Mouse (Mus musculus) hematopoietic multipotent progenitor cell, adult 10-12 weeks (in vitro differentiated cells): ENCODE results near the gene Cd244a. TPM values are rescaled to one million over a fixed set of nuclear protein-coding genes. Genes with fewer than 3 reads are reported as not detected.

ENCODE experiments used
- polyA plus RNA-seq: library from polyadenylated mRNA; stranded (reverse); fragments of >175 nt; gene quantifications from 2 replicates; pipeline ENCODE4 v1.2.3, GENCODE M21; 2012; ENCODE audit warnings: low replicate concordance

Cd244a gene
- polyA plus RNA-seq = 1.1 and 1.5 TPM in 2 replicates

DNA sequence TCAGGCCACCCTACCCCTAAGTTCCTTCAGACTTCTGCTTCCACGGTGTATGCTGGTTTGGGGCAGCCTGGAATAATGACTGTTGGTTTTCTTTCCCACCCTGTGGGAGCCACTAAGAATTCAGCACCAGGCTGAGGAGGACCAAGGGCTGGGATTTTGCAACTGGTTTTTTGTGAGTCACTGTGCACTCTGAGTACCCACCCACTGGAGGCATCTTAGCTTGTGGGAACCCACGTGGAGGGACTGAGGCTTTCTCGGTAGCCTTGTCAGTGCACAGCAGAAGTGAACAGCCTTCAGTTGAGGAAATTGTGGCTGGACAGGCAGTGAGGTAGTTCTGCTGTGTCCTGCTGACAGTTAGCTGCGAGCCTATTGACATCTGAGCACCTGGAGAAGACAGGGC lies at the start of gene Cd244a:
Gene Cd244a, plus strand, starts transcription at position 296 of the 400 bp plus-strand sequence.

DNA sequence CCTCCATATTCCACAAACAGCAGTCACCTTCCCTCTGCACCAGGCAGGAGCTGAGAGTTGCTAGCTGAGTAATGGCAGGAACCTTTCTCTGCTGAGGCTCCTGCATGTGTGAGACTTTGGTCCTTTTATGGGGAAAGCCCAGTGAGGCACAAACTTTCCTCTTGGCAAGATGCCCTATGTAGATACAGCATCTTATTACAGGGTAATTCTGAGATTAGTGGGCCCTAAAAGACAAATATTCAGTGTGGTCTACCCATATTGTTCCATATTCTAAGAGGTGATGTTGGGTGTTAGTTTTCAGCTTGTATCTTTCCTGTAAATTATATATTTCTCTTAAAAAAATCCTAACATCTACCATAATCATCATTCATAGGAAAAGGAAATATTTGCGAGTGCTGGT lies 23.8 kb upstream of the Cd244a start, which contains the start of gene Itln1:
Gene Itln1, minus strand, starts transcription at position 101 of the 400 bp plus-strand sequence.

DNA sequence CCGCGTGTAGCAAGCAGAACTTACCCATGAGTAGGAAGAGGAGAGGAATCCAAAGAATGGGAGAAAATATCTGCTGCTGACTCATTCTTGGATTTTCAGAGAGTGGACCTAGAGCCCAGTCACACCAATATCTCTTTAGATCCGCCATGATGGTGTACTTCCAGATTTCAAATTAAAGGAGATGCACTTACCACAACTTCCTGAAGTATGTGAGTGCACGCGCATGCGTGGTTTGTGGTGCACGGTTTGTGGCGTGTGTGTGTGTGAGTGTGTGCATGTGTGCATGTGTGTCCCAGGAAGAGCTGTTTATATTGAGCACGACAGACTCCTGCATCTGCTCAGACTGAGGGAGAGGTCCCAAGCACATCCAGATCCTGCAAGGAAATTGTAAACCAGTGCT lies 48.2 kb downstream of the Cd244a start, which contains the start of gene Ly9:
Gene Ly9, minus strand, starts transcription at position 235 of the 400 bp plus-strand sequence.

DNA sequence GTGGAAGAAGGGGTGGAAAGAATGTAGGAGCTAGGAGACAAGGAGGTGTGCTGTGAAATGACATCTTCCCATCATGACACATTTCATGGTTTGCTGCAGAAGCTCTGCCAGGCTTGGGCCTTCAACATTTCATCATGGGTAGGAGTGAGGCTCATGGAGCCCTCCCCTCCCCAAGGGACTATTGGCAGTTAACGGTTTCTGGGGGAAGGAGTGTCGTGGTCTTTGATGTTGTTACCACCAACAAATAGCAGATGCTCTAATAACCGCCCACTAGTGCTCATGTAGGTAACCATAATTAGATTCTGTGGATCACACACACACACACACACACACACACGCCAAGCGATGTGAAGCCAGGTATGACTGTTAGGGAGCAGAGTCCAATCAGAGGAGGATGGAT lies 93.7 kb downstream of the Cd244a start, which contains the start of gene Slamf7:
Gene Slamf7, minus strand, starts transcription at position 302 of the 400 bp plus-strand sequence.

Other genes with a start within 250 kb of the Cd244a start
- 11.6 and 25.3 TPM in 2 replicates for gene Dedd, start 230.0 kb upstream of the Cd244a start, polyA plus RNA-seq
- gene Nit1, start 213.5 kb upstream of the Cd244a start, polyA plus RNA-seq = 9.5 and 14.3 TPM in 2 replicates
- gene Pfdn2, start 213.5 kb upstream of the Cd244a start, polyA plus RNA-seq = 6.8 and 10.4 TPM in 2 replicates
- 0.44 and 0.99 TPM in 2 replicates for gene Klhdc9, start 198.4 kb upstream of the Cd244a start, polyA plus RNA-seq
- gene Nectin4, start 189.1 kb upstream of the Cd244a start, polyA plus RNA-seq = 2.4 and 3.8 TPM in 2 replicates
- gene Arhgap30, start 170.2 kb upstream of the Cd244a start, polyA plus RNA-seq = 174 and 196 TPM in 2 replicates
- gene Usf1, start 147.9 kb upstream of the Cd244a start, polyA plus RNA-seq = 54.0 and 85.7 TPM in 2 replicates
- gene Tstd1, start 140.3 kb upstream of the Cd244a start, polyA plus RNA-seq = 1.4 TPM in 1 of 2 replicates, not detected in the other
- 0.16 and 1.7 TPM in 2 replicates for gene F11r, start 121.7 kb upstream of the Cd244a start, polyA plus RNA-seq
- 17.0 and 18.6 TPM in 2 replicates for gene Alyref2, start 55.7 kb upstream of the Cd244a start, polyA plus RNA-seq
- 0.36 and 1.6 TPM in 2 replicates for gene Itln1, start 23.9 kb upstream of the Cd244a start, polyA plus RNA-seq
- gene Ly9, start 48.2 kb downstream of the Cd244a start, polyA plus RNA-seq = 10.9 and 18.3 TPM in 2 replicates
- 5.1 and 5.5 TPM in 2 replicates for gene Slamf7, start 93.8 kb downstream of the Cd244a start, polyA plus RNA-seq
- 9.6 and 15.3 TPM in 2 replicates for gene Cd48, start 122.8 kb downstream of the Cd244a start, polyA plus RNA-seq
- gene Slamf1, start 207.9 kb downstream of the Cd244a start, polyA plus RNA-seq = 1.3 and 5.6 TPM in 2 replicates